Mouse (Mus musculus) heart, embryonic 10.5 days (tissue): ENCODE results near the gene Atp8b3. TPM values are rescaled to one million over a fixed set of nuclear protein-coding genes. Genes with fewer than 3 reads are reported as not detected.

Source experiments
- polyA plus RNA-seq: library from polyadenylated mRNA; unstranded; fragments of >200 nt; fragmentation: Nextera tagmentation; extraction: Ambion mirVana; gene quantifications from 2 replicates; pipeline ENCODE4 v1.2.1, GENCODE M21; 2016

Atp8b3 gene
- polyA plus RNA-seq, 1 experiment from 2014 or later = 0.31 TPM

Other genes starting within 250 kb of the Atp8b3 start
- 774 and 882 TPM in 2 replicates for gene Rps15, start 246.7 kb downstream of the Atp8b3 start, polyA plus RNA-seq
- gene Apc2, start 243.1 kb downstream of the Atp8b3 start, polyA plus RNA-seq = 0.74 and 0.78 TPM in 2 replicates
- gene 2310011J03Rik, start 218.6 kb downstream of the Atp8b3 start, polyA plus RNA-seq = 41.3 and 46.8 TPM in 2 replicates
- gene Pcsk4, start 209.6 kb downstream of the Atp8b3 start, polyA plus RNA-seq = 1.6 and 4.0 TPM in 2 replicates
- 7.1 and 18.3 TPM in 2 replicates for gene Reep6, start 209.2 kb downstream of the Atp8b3 start, polyA plus RNA-seq
- 1.3 and 1.9 TPM in 2 replicates for gene Adamtsl5, start 190.7 kb downstream of the Atp8b3 start, polyA plus RNA-seq
- 0.16 TPM in 1 of 2 replicates, not detected in the other for gene Plk5, start 182.7 kb downstream of the Atp8b3 start, polyA plus RNA-seq
- 2.1 and 5.0 TPM in 2 replicates for gene Mex3d, start 151.5 kb downstream of the Atp8b3 start, polyA plus RNA-seq
- gene Mbd3, start 139.6 kb downstream of the Atp8b3 start, polyA plus RNA-seq = 237 and 315 TPM in 2 replicates
- 973 and 1,195 TPM in 2 replicates for gene Uqcr11, start 132.3 kb downstream of the Atp8b3 start, polyA plus RNA-seq
- gene Tcf3, start 105.5 kb downstream of the Atp8b3 start, polyA plus RNA-seq = 80.6 and 140 TPM in 2 replicates
- gene Onecut3, start 44.3 kb downstream of the Atp8b3 start, polyA plus RNA-seq = 0.44 TPM in 1 of 2 replicates, not detected in the other
- 25.1 and 26.9 TPM in 2 replicates for gene Rexo1, start 22.4 kb upstream of the Atp8b3 start, polyA plus RNA-seq
- 7.9 and 8.1 TPM in 2 replicates for gene Klf16, start 38.2 kb upstream of the Atp8b3 start, polyA plus RNA-seq
- 94.1 and 120 TPM in 2 replicates for gene Abhd17a, start 51.2 kb upstream of the Atp8b3 start, polyA plus RNA-seq
- gene Scamp4, start 63.7 kb upstream of the Atp8b3 start, polyA plus RNA-seq = 97.4 and 97.9 TPM in 2 replicates
- 5.8 and 9.3 TPM in 2 replicates for gene Adat3, start 63.8 kb upstream of the Atp8b3 start, polyA plus RNA-seq
- gene Gm49322, start 66.9 kb upstream of the Atp8b3 start, polyA plus RNA-seq = 3.1 and 3.5 TPM in 2 replicates
- gene Csnk1g2, start 83.7 kb upstream of the Atp8b3 start, polyA plus RNA-seq = 110 and 150 TPM in 2 replicates
- 59.0 and 69.9 TPM in 2 replicates for gene Btbd2, start 117.9 kb upstream of the Atp8b3 start, polyA plus RNA-seq
- gene Mknk2, start 139.0 kb upstream of the Atp8b3 start, polyA plus RNA-seq = 90.8 and 92.0 TPM in 2 replicates
- 54.8 and 56.8 TPM in 2 replicates for gene Mob3a, start 162.9 kb upstream of the Atp8b3 start, polyA plus RNA-seq
- 12.8 and 14.4 TPM in 2 replicates for gene Izumo4, start 163.1 kb upstream of the Atp8b3 start, polyA plus RNA-seq
- gene Ap3d1, start 203.1 kb upstream of the Atp8b3 start, polyA plus RNA-seq = 53.1 and 60.4 TPM in 2 replicates
- gene Dot1l, start 216.1 kb upstream of the Atp8b3 start, polyA plus RNA-seq = 25.6 and 26.1 TPM in 2 replicates